Mouse (Mus musculus): Measurements from ENCODE around the gene Adgre4.
"Not testable (repeated sequence)": the region's sequence is repeated elsewhere in the genome, so short reads cannot be mapped to it uniquely, and the experiment has no call there.

The Adgre4 gene

GRCm38 (mm10) chr17:55749786-55750185 lies at the start of gene Adgre4:
Adgre4 (plus strand) TSS chr17:55749984.
- no peak for DNase-seq (ENCODE audit: low read depth, low spot score)

GRCm38 (mm10) chr17:55702161-55702820 lies 47.5 kb upstream of the Adgre4 start:
- peak; percentile 72 for DNase-seq (ENCODE audit: low read depth, low spot score)

- no peak for DNase-seq (ENCODE audit: low read depth, low spot score)
Observed at GRCm38 (mm10) chr17:55702865-55703264, 46.9 kb upstream of the Adgre4 start.

- DNase-seq (ENCODE audit: low read depth, low spot score): peak; percentile 94
Observed at GRCm38 (mm10) chr17:55711984-55712811, 37.6 kb upstream of the Adgre4 start, which contains the start of gene Pot1b. Pot1b (minus strand) TSS chr17:55712628.

- DNase-seq (ENCODE audit: low read depth, low spot score): no peak
Observed at GRCm38 (mm10) chr17:55721270-55721669, 28.5 kb upstream of the Adgre4 start.

GRCm38 (mm10) chr17:55722250-55722649 lies 27.5 kb upstream of the Adgre4 start:
- DNase-seq (ENCODE audit: low read depth, low spot score): no peak

- DNase-seq (ENCODE audit: low read depth, low spot score): no peak
Observed at GRCm38 (mm10) chr17:55726193-55726592, 23.6 kb upstream of the Adgre4 start.

GRCm38 (mm10) chr17:55736675-55737074 lies 13.1 kb upstream of the Adgre4 start:
- no peak for DNase-seq (ENCODE audit: low read depth, low spot score)

- DNase-seq (ENCODE audit: low read depth, low spot score): no peak
Observed at GRCm38 (mm10) chr17:55751170-55751569, 1.4 kb downstream of the Adgre4 start.

- DNase-seq (ENCODE audit: low read depth, low spot score): no peak
Observed at GRCm38 (mm10) chr17:55813642-55814041, 63.9 kb downstream of the Adgre4 start.

- no peak for DNase-seq (ENCODE audit: low read depth, low spot score)
Observed at GRCm38 (mm10) chr17:55816853-55817252, 67.1 kb downstream of the Adgre4 start.

- no peak for DNase-seq (ENCODE audit: low read depth, low spot score)
Observed at GRCm38 (mm10) chr17:55821566-55821965, 71.8 kb downstream of the Adgre4 start.

GRCm38 (mm10) chr17:55843067-55843466 lies 93.3 kb downstream of the Adgre4 start:
- DNase-seq (ENCODE audit: low read depth, low spot score): no peak

- DNase-seq (ENCODE audit: low read depth, low spot score): no peak
Observed at GRCm38 (mm10) chr17:55877184-55877583, 127.4 kb downstream of the Adgre4 start.

- peak; percentile 19 for DNase-seq (ENCODE audit: low read depth, low spot score)
Observed at GRCm38 (mm10) chr17:55878282-55878635, 128.5 kb downstream of the Adgre4 start.

- peak; percentile 94 for DNase-seq (ENCODE audit: low read depth, low spot score)
Observed at GRCm38 (mm10) chr17:55878636-55879369, 129.0 kb downstream of the Adgre4 start, which contains the start of gene Zfp119a. Zfp119a (minus strand) TSS chr17:55878930.

- DNase-seq (ENCODE audit: low read depth, low spot score): no peak
Observed at GRCm38 (mm10) chr17:55883631-55884030, 133.8 kb downstream of the Adgre4 start.

- DNase-seq (ENCODE audit: low read depth, low spot score): no peak
Observed at GRCm38 (mm10) chr17:55884912-55885311, 135.1 kb downstream of the Adgre4 start.

GRCm38 (mm10) chr17:55892406-55892955 lies 142.7 kb downstream of the Adgre4 start:
- DNase-seq (ENCODE audit: low read depth, low spot score): not testable (repeated sequence)

GRCm38 (mm10) chr17:55903087-55903486 lies 153.3 kb downstream of the Adgre4 start:
- DNase-seq (ENCODE audit: low read depth, low spot score): no peak
